Mouse (Mus musculus): Measurements from ENCODE around the gene Acad11. TPM values are rescaled to one million over a fixed set of nuclear protein-coding genes. Genes with fewer than 3 reads are reported as not detected.

The Acad11 gene
- polyA plus RNA-seq, 1 experiment from 2014 or later, result 7.8 TPM

GRCm38 (mm10) chr9:104043676-104044075 lies 19.5 kb upstream of the Acad11 start:
- Histone ChIP-seq H3K4me1 (no peaks in the 10 kb centered on the region), H3K36me3 (peaks cover 34% of the 10 kb centered on the region), H3K9ac (replicated peaks) (no peak overlapping the region), H3K27ac (replicated peaks) (no peak overlapping the region), H3K4me3 (no peak overlapping the region), H3K27me3 (no peaks in the 10 kb centered on the region), H3K4me2 (replicated peaks) (no peak overlapping the region), H3K9me3 (no peaks in the 10 kb centered on the region)
- WGBS, result 87% methylated on average over 4 of the region's 4 CpGs
- ATAC-seq (ENCODE audit: low FRiP score, low read depth), result no peak

GRCm38 (mm10) chr9:104051028-104051427 lies 12.1 kb upstream of the Acad11 start:
- H3K4me3 ChIP-seq, result no peak overlapping the region
- no peak overlapping the region for H3K27ac ChIP-seq (replicated peaks)
- no peaks in the 10 kb centered on the region for H3K4me1 ChIP-seq
- H3K9me3 ChIP-seq, result no peaks in the 10 kb centered on the region
- no peaks in the 10 kb centered on the region for H3K27me3 ChIP-seq
- peaks cover 92% of the 10 kb centered on the region for H3K36me3 ChIP-seq
- H3K9ac ChIP-seq (replicated peaks), result no peak overlapping the region
- 88% methylated on average over 6 of the region's 6 CpGs for WGBS
- no peak for ATAC-seq (ENCODE audit: low FRiP score, low read depth)
- no peak overlapping the region for H3K4me2 ChIP-seq (replicated peaks)

GRCm38 (mm10) chr9:104062430-104063243 lies 540 bp upstream of the Acad11 start, which contains the start of gene Uba5:
TSS of gene Uba5 (minus strand) at chr9:104063134.
- Histone ChIP-seq H3K27ac (replicated peaks) (peak within 1 kb of the TSS; percentile 74), H3K4me2 (replicated peaks) (peak within 1 kb of the TSS; percentile 97), H3K27me3 (no peaks in the 10 kb centered on the region), H3K9ac (replicated peaks) (peak within 1 kb of the TSS; percentile 89), H3K9me3 (no peaks in the 10 kb centered on the region), H3K36me3 (peaks cover 19% of the 10 kb centered on the region), H3K4me3 (peak within 1 kb of the TSS; percentile 99), H3K4me1 (peaks cover 20% of the 10 kb centered on the region)
- under 1% methylated on average over 59 of the region's 59 CpGs for WGBS
- peak; percentile 84 for ATAC-seq (ENCODE audit: low FRiP score, low read depth)

- Histone ChIP-seq H3K9me3 (no peaks in the 10 kb centered on the region), H3K4me2 (replicated peaks) (no peak overlapping the region), H3K9ac (replicated peaks) (no peak overlapping the region), H3K36me3 (peaks cover 10% of the 10 kb centered on the region), H3K4me3 (no peak overlapping the region), H3K27ac (replicated peaks) (no peak overlapping the region), H3K4me1 (peaks cover 20% of the 10 kb centered on the region), H3K27me3 (no peaks in the 10 kb centered on the region)
- WGBS, result 34% methylated on average over 1 of the region's 1 CpGs
- no peak for ATAC-seq (ENCODE audit: low FRiP score, low read depth)
Measured at GRCm38 (mm10) chr9:104064571-104064970, 1.4 kb downstream of the Acad11 start.

GRCm38 (mm10) chr9:104070241-104070640 lies 7.1 kb downstream of the Acad11 start:
- no peak overlapping the region for H3K27ac ChIP-seq (replicated peaks)
- H3K9ac ChIP-seq (replicated peaks), result no peak overlapping the region
- no peaks in the 10 kb centered on the region for H3K36me3 ChIP-seq
- ATAC-seq (ENCODE audit: low FRiP score, low read depth), result no peak
- no peak overlapping the region for H3K4me3 ChIP-seq
- no peaks in the 10 kb centered on the region for H3K4me1 ChIP-seq
- H3K9me3 ChIP-seq, result no peaks in the 10 kb centered on the region
- WGBS, result 81% methylated on average over 4 of the region's 4 CpGs
- no peaks in the 10 kb centered on the region for H3K27me3 ChIP-seq
- no peak overlapping the region for H3K4me2 ChIP-seq (replicated peaks)

- H3K27ac ChIP-seq (replicated peaks), result no peak overlapping the region
- H3K9ac ChIP-seq (replicated peaks), result no peak overlapping the region
- H3K4me1 ChIP-seq, result no peaks in the 10 kb centered on the region
- H3K4me2 ChIP-seq (replicated peaks), result no peak overlapping the region
- no peak overlapping the region for H3K4me3 ChIP-seq
- no peaks in the 10 kb centered on the region for H3K36me3 ChIP-seq
- no peaks in the 10 kb centered on the region for H3K9me3 ChIP-seq
- ATAC-seq (ENCODE audit: low FRiP score, low read depth), result no peak
- H3K27me3 ChIP-seq, result no peaks in the 10 kb centered on the region
- 75% methylated on average over 8 of the region's 8 CpGs for WGBS
Measured at GRCm38 (mm10) chr9:104070863-104071604, 7.9 kb downstream of the Acad11 start.

- no peaks in the 10 kb centered on the region for H3K4me1 ChIP-seq
- no peaks in the 10 kb centered on the region for H3K36me3 ChIP-seq
- no peak overlapping the region for H3K4me2 ChIP-seq (replicated peaks)
- 65% methylated on average over 2 of the region's 2 CpGs for WGBS
- H3K27me3 ChIP-seq, result no peaks in the 10 kb centered on the region
- H3K9ac ChIP-seq (replicated peaks), result no peak overlapping the region
- H3K4me3 ChIP-seq, result no peak overlapping the region
- no peak for ATAC-seq (ENCODE audit: low FRiP score, low read depth)
- no peaks in the 10 kb centered on the region for H3K9me3 ChIP-seq
- no peak overlapping the region for H3K27ac ChIP-seq (replicated peaks)
Measured at GRCm38 (mm10) chr9:104075808-104076207, 12.6 kb downstream of the Acad11 start.

GRCm38 (mm10) chr9:104078780-104079179 lies 15.6 kb downstream of the Acad11 start:
- H3K27ac ChIP-seq (replicated peaks), result no peak overlapping the region
- no peak overlapping the region for H3K4me2 ChIP-seq (replicated peaks)
- WGBS, result 96% methylated on average over 1 of the region's 1 CpGs
- no peak overlapping the region for H3K4me3 ChIP-seq
- H3K27me3 ChIP-seq, result no peaks in the 10 kb centered on the region
- ATAC-seq (ENCODE audit: low FRiP score, low read depth), result no peak
- H3K9ac ChIP-seq (replicated peaks), result no peak overlapping the region
- H3K36me3 ChIP-seq, result no peaks in the 10 kb centered on the region
- H3K4me1 ChIP-seq, result no peaks in the 10 kb centered on the region
- no peaks in the 10 kb centered on the region for H3K9me3 ChIP-seq

- Histone ChIP-seq H3K4me3 (no peak overlapping the region), H3K27me3 (no peaks in the 10 kb centered on the region), H3K4me2 (replicated peaks) (no peak overlapping the region), H3K36me3 (0 out of 2 replicates have a peak, but pooled peaks cover 3% of the 10 kb centered on the region), H3K9me3 (no peaks in the 10 kb centered on the region), H3K4me1 (no peaks in the 10 kb centered on the region), H3K27ac (replicated peaks) (no peak overlapping the region), H3K9ac (replicated peaks) (no peak overlapping the region)
- no peak for ATAC-seq (ENCODE audit: low FRiP score, low read depth)
- 57% methylated on average over 5 of the region's 5 CpGs for WGBS
Measured at GRCm38 (mm10) chr9:104079379-104079778, 16.2 kb downstream of the Acad11 start.

GRCm38 (mm10) chr9:104080038-104080437 lies 16.9 kb downstream of the Acad11 start:
- H3K27me3 ChIP-seq, result no peaks in the 10 kb centered on the region
- no peak overlapping the region for H3K27ac ChIP-seq (replicated peaks)
- no peaks in the 10 kb centered on the region for H3K9me3 ChIP-seq
- 75% methylated on average over 3 of the region's 3 CpGs for WGBS
- no peaks in the 10 kb centered on the region for H3K4me1 ChIP-seq
- H3K4me3 ChIP-seq, result no peak overlapping the region
- no peak overlapping the region for H3K4me2 ChIP-seq (replicated peaks)
- no peak for ATAC-seq (ENCODE audit: low FRiP score, low read depth)
- H3K9ac ChIP-seq (replicated peaks), result no peak overlapping the region
- H3K36me3 ChIP-seq, result 0 out of 2 replicates have a peak, but pooled peaks cover 6% of the 10 kb centered on the region

GRCm38 (mm10) chr9:104085730-104086429 lies 22.7 kb downstream of the Acad11 start:
- H3K4me3 ChIP-seq, result no peak overlapping the region
- no peak for ATAC-seq (ENCODE audit: low FRiP score, low read depth)
- WGBS, result 69% methylated on average over 4 of the region's 4 CpGs
- H3K4me2 ChIP-seq (replicated peaks), result no peak overlapping the region
- no peaks in the 10 kb centered on the region for H3K27me3 ChIP-seq
- H3K9ac ChIP-seq (replicated peaks), result no peak overlapping the region
- no peak overlapping the region for H3K27ac ChIP-seq (replicated peaks)
- no peaks in the 10 kb centered on the region for H3K9me3 ChIP-seq
- H3K4me1 ChIP-seq, result no peaks in the 10 kb centered on the region
- 0 out of 2 replicates have a peak, but pooled peaks cover 6% of the 10 kb centered on the region for H3K36me3 ChIP-seq

GRCm38 (mm10) chr9:104088555-104088954 lies 25.4 kb downstream of the Acad11 start:
- no peak overlapping the region for H3K4me2 ChIP-seq (replicated peaks)

More at GRCm38 (mm10) chr9:104088555-104088954, 25.4 kb downstream of the Acad11 start:
- no peak overlapping the region for H3K4me3 ChIP-seq
- 82% methylated on average over 8 of the region's 8 CpGs for WGBS
- H3K36me3 ChIP-seq, result 0 out of 2 replicates have a peak, but pooled peaks cover 6% of the 10 kb centered on the region
- H3K9me3 ChIP-seq, result no peaks in the 10 kb centered on the region
- no peaks in the 10 kb centered on the region for H3K27me3 ChIP-seq
- no peak for ATAC-seq (ENCODE audit: low FRiP score, low read depth)
- no peak overlapping the region for H3K9ac ChIP-seq (replicated peaks)
- no peaks in the 10 kb centered on the region for H3K4me1 ChIP-seq
- no peak overlapping the region for H3K27ac ChIP-seq (replicated peaks)

All from midbrain, embryonic 12.5 days (tissue).